Comparison of ENCODE assay signal across 8 mouse cellular contexts in genomic region chr14:54592319-54592934, GRCm38 (mm10). TPM values are rescaled to one million over a fixed set of nuclear protein-coding genes. Genes with fewer than 3 reads are reported as not detected.
DNase-seq lines count a peak whose midpoint lies in the region; ATAC-seq and TF ChIP-seq lines count a peak whose summit lies in the region.

No protein-coding gene starts in this region.

- peak overlapping the region in 1 of 2 experiments; percentile 21; a peak in 1 of 4 replicates for H3K4me3 ChIP-seq in MEL (ENCODE audit: control insufficient read depth in 1 of 2, insufficient read depth in 1 of 2, low read depth in 2 of 2, low read length in 2 of 2)
- H3K4me3 ChIP-seq in heart, postnatal 0 days (ENCODE audit: low read depth, low read length) = no peak overlapping the region

- no peaks in the 10 kb centered on the region for H3K9me3 ChIP-seq in MEL (replicated peaks; ENCODE audit: insufficient read depth, low read length)
- H3K9me3 ChIP-seq in heart, postnatal 0 days (replicated peaks; ENCODE audit: control insufficient read depth, low read length) = no peaks in the 10 kb centered on the region

- peaks cover 0 to 12% of the 10 kb centered on the region in 2 experiments; a peak in 2 of 4 replicates for H3K36me3 ChIP-seq in MEL (ENCODE audit: control insufficient read depth in 1 of 2, insufficient read depth in 2 of 2, low read length in 2 of 2)
- H3K36me3 ChIP-seq in heart, postnatal 0 days (replicated peaks; ENCODE audit: control insufficient read depth, insufficient read depth, low read length) = no peaks in the 10 kb centered on the region

- TF ChIP-seq CTCF in MEL (IDR thresholded peaks at IDR 0.05 in 2 of 3, conservative IDR thresholded peaks at IDR 0.05 in 1 of 3; ENCODE audit: control insufficient read depth in 1 of 3, insufficient read depth in 1 of 3, low read depth in 2 of 3, low read length in 3 of 3, poor library complexity in 1 of 3, severe bottlenecking in 1 of 3) = no peak
- no peak for TF ChIP-seq CTCF in heart, postnatal 0 days (IDR thresholded peaks at IDR 0.05; ENCODE audit: low read depth)

- no peak for TF ChIP-seq RAD21 in MEL (IDR thresholded peaks at IDR 0.05; ENCODE audit: low read depth, low read length)

- H3K27me3 ChIP-seq in MEL (ENCODE audit: control insufficient read depth in 1 of 2, insufficient read depth in 2 of 2, low read length in 2 of 2) = no peaks in the 10 kb centered on the region
- H3K27me3 ChIP-seq in heart, postnatal 0 days (ENCODE audit: control insufficient read depth, insufficient read depth, low read length) = no peaks in the 10 kb centered on the region

- no peaks in the 10 kb centered on the region for H3K79me2 ChIP-seq in MEL (ENCODE audit: control insufficient read depth, insufficient read depth, low read length, poor library complexity)

- intact Hi-C loops in left cerebral cortex, postnatal 4 days (cut with DNase I) = no loop called here

- TF ChIP-seq POLR2A in MEL (IDR thresholded peaks at IDR 0.05; ENCODE audit: control insufficient read depth in 1 of 2, insufficient read depth in 1 of 2, low read depth in 1 of 2, low read length in 2 of 2, poor library complexity in 1 of 2) = no peak

- H3K9ac ChIP-seq in MEL (ENCODE audit: control insufficient read depth, low read depth, low read length, poor library complexity, severe bottlenecking) = peak overlapping the region; percentile 0
- H3K9ac ChIP-seq in heart, postnatal 0 days (replicated peaks; ENCODE audit: low read depth, low read length) = peak overlapping the region; percentile 26; the same call in 1 of the 2 replicates

- 21% methylated on average over 10 of the region's 10 CpGs for WGBS in heart, postnatal 0 days

- peak overlapping the region; percentile 6; the same call in 1 of the 2 replicates for H3K4me2 ChIP-seq in heart, postnatal 0 days (ENCODE audit: low read depth, low read length)

- TF ChIP-seq EP300 in MEL (IDR thresholded peaks at IDR 0.05; ENCODE audit: low read depth in 1 of 2, low read length in 2 of 2) = peak; percentile 62 to 86
- TF ChIP-seq EP300 in heart, postnatal 0 days (IDR thresholded peaks at IDR 0.05; ENCODE audit: low read depth) = no peak

- peak; percentile 17 for DNase-seq in embryo, embryonic 11 days
- no peak for DNase-seq in embryo, embryonic 9.5 days (ENCODE audit: extremely low spot score)
- DNase-seq in MEL (ENCODE audit: low read depth, low spot score) = peak; percentile 87
- DNase-seq in heart, postnatal 0 days (ENCODE audit: low spot score) = peak; percentile 79
- DNase-seq in left cerebral cortex, postnatal 4 days = peak; percentile 55
- DNase-seq in ovary, postnatal 36 days (ENCODE audit: low spot score) = peak; percentile 59
- no peak for DNase-seq in cerebellum, postnatal 4 days (ENCODE audit: low spot score in 2 of 2)

- ATAC-seq in heart, postnatal 0 days (ENCODE audit: insufficient read depth, low read depth) = peak; percentile 90
- ATAC-seq in inflammation-experienced regulatory T-cells, adult 6 months = no peak

- peak overlapping the region; percentile 25 for H3K27ac ChIP-seq in MEL (ENCODE audit: control insufficient read depth, low read depth, low read length)
- H3K27ac ChIP-seq in heart, postnatal 0 days (ENCODE audit: low read depth) = peak overlapping the region; percentile 85

- H3K4me1 ChIP-seq in MEL (ENCODE audit: control insufficient read depth in 1 of 2, insufficient read depth in 2 of 2, low read length in 2 of 2) = peaks cover 10 to 23% of the 10 kb centered on the region in 2 experiments
- H3K4me1 ChIP-seq in heart, postnatal 0 days (ENCODE audit: control insufficient read depth, insufficient read depth) = peaks cover 17% of the 10 kb centered on the region; the same call in 1 of the 2 replicates

TF ChIP-seq in MEL, 35 proteins besides CTCF, POLR2A, EP300 and RAD21 (continues in another document):
- TF ChIP-seq SIN3A (IDR thresholded peaks at IDR 0.05; ENCODE audit: low read length) (0 out of 2 replicates have a peak, but pooled peaks have one; percentile 39), USF1 (IDR thresholded peaks at IDR 0.05; ENCODE audit: low read depth, low read length) (no peak), KAT2A (conservative IDR thresholded peaks at IDR 0.05; ENCODE audit: low read depth, low read length) (no peak), MAX (IDR thresholded peaks at IDR 0.05; ENCODE audit: low read length) (no peak), MEF2A (IDR thresholded peaks at IDR 0.05; ENCODE audit: extremely low read depth, insufficient replicate concordance, low read depth, low read length, poor library complexity, severe bottlenecking) (no peak), ZKSCAN1 (IDR thresholded peaks at IDR 0.05; ENCODE audit: low read depth, low read length) (no peak), NELFE (IDR thresholded peaks at IDR 0.05; ENCODE audit: low read depth, low read length) (no peak), UBTF (IDR thresholded peaks at IDR 0.05; ENCODE audit: borderline replicate concordance, insufficient read depth, low read depth, low read length) (no peak), HCFC1 (IDR thresholded peaks at IDR 0.05; ENCODE audit: low read depth, low read length) (0 out of 2 replicates have a peak, but pooled peaks have one; percentile 16), ZNF384 (IDR thresholded peaks at IDR 0.05; ENCODE audit: low read depth, low read length) (no peak), RCOR1 (IDR thresholded peaks at IDR 0.05; ENCODE audit: low read depth, low read length) (peak; percentile 37; the same call in 1 of the 2 replicates), E2F4 (IDR thresholded peaks at IDR 0.05; ENCODE audit: borderline replicate concordance, low read depth, low read length) (no peak), GATA1 (IDR thresholded peaks at IDR 0.05; ENCODE audit: low read depth, low read length) (peak; percentile 82), TBP (IDR thresholded peaks at IDR 0.05; ENCODE audit: low read depth, low read length) (no peak; the same call in 1 of the 2 replicates), ELF1 (IDR thresholded peaks at IDR 0.05; ENCODE audit: low read depth, low read length) (no peak), ZMIZ1 (IDR thresholded peaks at IDR 0.05; ENCODE audit: low read depth, low read length) (no peak), GABPA (IDR thresholded peaks at IDR 0.05; ENCODE audit: low read depth, low read length) (no peak), CHD1 (IDR thresholded peaks at IDR 0.05; ENCODE audit: low read depth, low read length) (no peak), SMC3 (IDR thresholded peaks at IDR 0.05; ENCODE audit: low read depth, low read length) (no peak), MAFK (IDR thresholded peaks at IDR 0.05; ENCODE audit: borderline replicate concordance, low read depth, low read length) (no peak), CHD2 (IDR thresholded peaks at IDR 0.05; ENCODE audit: low read length) (no peak), MXI1 (IDR thresholded peaks at IDR 0.05; ENCODE audit: low read depth, low read length) (no peak), POLR2AphosphoS2 (IDR thresholded peaks at IDR 0.05; ENCODE audit: low read length) (no peak)

RNA-seq across cellular contexts. Expression of gene 4931414P19Rik, which starts 13.4 kb away (rescaled TPM):
- 1.9 and 2.1 TPM in 2 replicates for total RNA-seq in MEL (2012; rRNA removed)
- 1 to 10 TPM in 1 of 2 experiments, not detected in 1; 4.8 TPM for polyA plus RNA-seq in MEL (2012; ENCODE audit: insufficient read depth in 1 of 2, insufficient read length in 2 of 2, low read depth in 1 of 2, low replicate concordance in 2 of 2, missing spikeins in 1 of 2)
- 5.3 and 12.4 TPM in 2 replicates for total RNA-seq in heart, postnatal 0 days (2014; rRNA removed; ENCODE audit: low replicate concordance)
- 3.3 and 4.0 TPM in 2 replicates for polyA plus RNA-seq in heart, postnatal 0 days (2015; fragmentation: Nextera tagmentation; extraction: Ambion mirVana)
- 1 to 10 TPM; 3.2 to 4.4 TPM for total RNA-seq in left cerebral cortex, postnatal 4 days (2021)
- 1 to 10 TPM; 1.5 to 2.5 (median 1.7) TPM for polyA plus RNA-seq in inflammation-experienced regulatory T-cells, adult 6 months (2017; shearing (Covaris generic))

RNA-seq across cellular contexts. Expression of gene Ajuba, which starts 15.1 kb away (rescaled TPM):
- total RNA-seq in MEL (2012; rRNA removed) = 0.07 and 0.08 TPM in 2 replicates
- polyA plus RNA-seq in MEL (2012; ENCODE audit: insufficient read depth in 1 of 2, insufficient read length in 2 of 2, low read depth in 1 of 2, low replicate concordance in 2 of 2, missing spikeins in 1 of 2) = under 1 TPM in 1 of 2 experiments, not detected in 1; 0.08 TPM
- 24.8 and 32.5 TPM in 2 replicates for total RNA-seq in heart, postnatal 0 days (2014; rRNA removed; ENCODE audit: low replicate concordance)
- 9.9 and 11.3 TPM in 2 replicates for polyA plus RNA-seq in heart, postnatal 0 days (2015; fragmentation: Nextera tagmentation; extraction: Ambion mirVana)
- 1 to 10 TPM; 4.2 TPM for total RNA-seq in left cerebral cortex, postnatal 4 days (2021)
- under 1 TPM; 0.10 to 0.25 (median 0.15) TPM for polyA plus RNA-seq in inflammation-experienced regulatory T-cells, adult 6 months (2017; shearing (Covaris generic))

RNA-seq across cellular contexts. Expression of gene Psmb5, which starts 25.4 kb away (rescaled TPM):
- 305 and 327 TPM in 2 replicates for total RNA-seq in MEL (2012; rRNA removed)
- 100 to 1,000 TPM; 318 to 546 TPM for polyA plus RNA-seq in MEL (2012; ENCODE audit: insufficient read depth in 1 of 2, insufficient read length in 2 of 2, low read depth in 1 of 2, low replicate concordance in 2 of 2, missing spikeins in 1 of 2)
- total RNA-seq in heart, postnatal 0 days (2014; rRNA removed; ENCODE audit: low replicate concordance) = 207 TPM in 2 replicates
- polyA plus RNA-seq in heart, postnatal 0 days (2015; fragmentation: Nextera tagmentation; extraction: Ambion mirVana) = 342 and 350 TPM in 2 replicates
- total RNA-seq in left cerebral cortex, postnatal 4 days (2021) = 100 to 1,000 TPM; 182 to 197 TPM
- 100 to 1,000 TPM; 131 to 214 (median 136) TPM for polyA plus RNA-seq in inflammation-experienced regulatory T-cells, adult 6 months (2017; shearing (Covaris generic))

RNA-seq across cellular contexts. Expression of gene Psmb11, which starts 28.8 kb away (rescaled TPM):
- not detected in 2 replicates for total RNA-seq in MEL (2012; rRNA removed)
- under 1 TPM in 1 of 2 experiments, not detected in 1; 0.06 TPM for polyA plus RNA-seq in MEL (2012; ENCODE audit: insufficient read depth in 1 of 2, insufficient read length in 2 of 2, low read depth in 1 of 2, low replicate concordance in 2 of 2, missing spikeins in 1 of 2)
- total RNA-seq in heart, postnatal 0 days (2014; rRNA removed; ENCODE audit: low replicate concordance) = not detected in 2 replicates
- not detected in 2 replicates for polyA plus RNA-seq in heart, postnatal 0 days (2015; fragmentation: Nextera tagmentation; extraction: Ambion mirVana)
- not detected for total RNA-seq in left cerebral cortex, postnatal 4 days (2021)
- not detected for polyA plus RNA-seq in inflammation-experienced regulatory T-cells, adult 6 months (2017; shearing (Covaris generic))

RNA-seq across cellular contexts. Expression of gene Haus4, which starts 38.0 kb away (rescaled TPM):
- 39.2 and 47.5 TPM in 2 replicates for total RNA-seq in MEL (2012; rRNA removed)
- polyA plus RNA-seq in MEL (2012; ENCODE audit: insufficient read depth in 1 of 2, insufficient read length in 2 of 2, low read depth in 1 of 2, low replicate concordance in 2 of 2, missing spikeins in 1 of 2) = 10 to 100 TPM in 1 of 2 experiments, not detected in 1; 73.4 TPM
- total RNA-seq in heart, postnatal 0 days (2014; rRNA removed; ENCODE audit: low replicate concordance) = 84.6 and 109 TPM in 2 replicates
- 26.3 and 27.0 TPM in 2 replicates for polyA plus RNA-seq in heart, postnatal 0 days (2015; fragmentation: Nextera tagmentation; extraction: Ambion mirVana)
- total RNA-seq in left cerebral cortex, postnatal 4 days (2021) = 1 to 10 TPM; 8.1 to 9.1 TPM
- polyA plus RNA-seq in inflammation-experienced regulatory T-cells, adult 6 months (2017; shearing (Covaris generic)) = 10 to 100 TPM; 24.6 to 39.7 (median 31.6) TPM

Comparison
In these comparisons a context has a peak if more than half of its experiments do, and no peak if none do; other contexts are left out.
1. DNase-seq: peak in embryo, embryonic 11 days (single experiment), MEL (single experiment), heart, postnatal 0 days (single experiment), left cerebral cortex, postnatal 4 days (single experiment) and ovary, postnatal 36 days (single experiment); none in embryo, embryonic 9.5 days (single experiment) and cerebellum, postnatal 4 days (0 of 2).